Mouse (Mus musculus) right cerebral cortex, postnatal 14 days (tissue): ENCODE results near the gene Sfr1.
A peak's percentile ranks its signal among the peaks of the same experiment; 100 is the strongest.

ENCODE experiments used
- DNase-seq: peaks from one replicate; pipeline ENCODE4 v3.0.0; 2022

Gene Sfr1

GRCm38 (mm10) chr19:47731071-47731881 is at the start of gene Sfr1:
TSS of gene Sfr1 (plus strand) at chr19:47731682.
- DNase-seq: peak; percentile 100

- no peak for DNase-seq
Observed at GRCm38 (mm10) chr19:47689592-47689991, 41.9 kb upstream of the Sfr1 start.

GRCm38 (mm10) chr19:47691994-47692393 is 39.5 kb upstream of the Sfr1 start, which contains the start of gene Col17a1:
TSS of gene Col17a1 (minus strand) at chr19:47692094.
- no peak for DNase-seq

GRCm38 (mm10) chr19:47695725-47696124 is 35.8 kb upstream of the Sfr1 start:
- no peak for DNase-seq

- no peak for DNase-seq
Observed at GRCm38 (mm10) chr19:47696411-47696810, 35.1 kb upstream of the Sfr1 start.

- no peak for DNase-seq
Observed at GRCm38 (mm10) chr19:47697067-47697466, 34.4 kb upstream of the Sfr1 start.

- no peak for DNase-seq
Observed at GRCm38 (mm10) chr19:47698266-47698665, 33.2 kb upstream of the Sfr1 start.

GRCm38 (mm10) chr19:47699743-47700142 is 31.7 kb upstream of the Sfr1 start:
- no peak for DNase-seq

DNA sequence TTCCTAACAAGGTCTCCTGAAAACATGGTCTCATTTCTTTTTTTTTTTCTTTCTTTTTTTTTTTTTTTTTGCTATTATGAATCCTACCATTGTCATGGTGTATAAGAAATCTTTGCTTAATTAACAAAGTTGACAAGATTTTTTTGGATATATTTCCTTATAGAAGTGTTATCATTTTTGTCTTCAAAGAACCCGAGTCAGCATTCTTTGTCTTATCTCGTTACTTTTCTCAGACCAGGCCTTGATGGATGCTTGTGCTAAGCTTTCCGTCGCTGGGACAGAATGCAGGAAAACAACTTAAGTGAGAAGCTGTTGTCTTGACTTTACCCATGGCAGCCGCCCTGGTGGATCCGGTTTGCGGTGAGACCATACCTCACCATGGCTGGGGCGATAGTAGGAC is 31.0 kb upstream of the Sfr1 start:
- no peak for DNase-seq

DNA sequence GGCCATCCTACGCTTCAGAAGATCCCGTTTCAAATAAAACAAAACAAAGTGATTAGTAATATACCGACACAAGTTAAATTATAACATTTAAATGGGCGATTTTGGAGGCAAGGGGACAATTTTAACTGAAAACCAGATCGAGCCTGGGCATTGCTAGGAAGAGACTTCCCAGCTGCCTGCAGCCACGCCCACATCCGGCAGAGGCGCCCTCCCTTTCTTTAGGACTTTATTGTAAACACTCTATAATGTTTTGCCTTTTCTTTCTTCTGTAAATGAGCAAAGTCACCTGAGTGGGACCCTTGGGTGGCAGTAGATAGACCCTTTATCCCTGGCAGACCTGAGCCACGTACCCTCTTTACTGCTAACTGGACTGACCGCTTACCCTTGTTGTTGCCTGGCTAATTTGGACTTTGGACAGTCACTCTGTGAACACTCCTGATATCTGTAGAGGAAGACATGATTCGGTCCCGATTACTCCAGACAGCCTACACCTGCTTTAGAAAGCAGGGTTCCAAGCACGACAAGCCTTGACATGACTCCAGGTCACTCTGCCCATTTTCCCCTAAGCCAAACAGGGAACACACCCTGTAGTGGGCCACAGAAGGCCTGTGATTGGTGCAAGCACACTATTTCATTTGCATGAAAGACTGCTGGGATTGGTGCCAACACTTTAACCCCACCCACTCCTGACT is 26.3 kb upstream of the Sfr1 start:
- DNase-seq: no peak

- no peak for DNase-seq
Observed at GRCm38 (mm10) chr19:47705772-47706309, 25.6 kb upstream of the Sfr1 start.

DNA sequence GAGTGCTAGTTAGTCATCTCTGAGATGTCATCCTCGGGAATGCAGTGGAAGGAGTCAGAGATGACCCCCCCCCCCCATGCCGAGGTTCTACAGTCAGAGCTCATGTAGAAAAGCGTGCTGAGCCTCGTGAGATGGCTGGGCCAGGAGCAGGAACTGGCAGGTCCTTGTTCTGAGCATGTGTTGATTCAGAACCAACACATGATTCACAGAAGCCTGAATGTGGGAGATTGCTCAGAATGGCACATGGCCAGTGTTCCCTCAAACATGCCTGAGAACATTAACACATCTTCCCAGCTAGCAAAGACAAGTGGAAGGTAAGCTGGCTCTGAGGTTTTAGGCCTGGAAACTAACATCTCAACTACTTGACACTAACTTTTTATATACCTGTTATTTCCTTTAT is 21.1 kb upstream of the Sfr1 start:
- DNase-seq: peak; percentile 17

DNA sequence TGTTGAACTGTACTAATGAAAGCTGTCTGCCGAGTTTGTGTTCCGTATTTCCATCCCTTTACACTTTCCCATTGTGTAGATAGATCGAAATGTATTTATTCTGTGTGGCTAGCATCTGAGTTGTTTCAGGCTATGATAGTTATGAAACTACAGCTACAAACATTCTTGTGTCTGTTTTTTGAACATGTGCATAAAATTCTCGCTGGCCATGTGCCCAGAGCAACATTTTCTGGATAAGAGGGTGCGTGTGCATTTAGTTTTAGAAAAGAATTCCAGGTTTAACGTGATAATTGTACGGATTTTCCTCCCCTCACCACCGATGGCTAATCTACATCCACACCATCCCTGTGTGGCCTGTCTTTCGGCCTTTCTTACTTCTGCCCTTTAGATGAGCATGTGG is 18.0 kb upstream of the Sfr1 start:
- DNase-seq: peak; percentile 28

DNA sequence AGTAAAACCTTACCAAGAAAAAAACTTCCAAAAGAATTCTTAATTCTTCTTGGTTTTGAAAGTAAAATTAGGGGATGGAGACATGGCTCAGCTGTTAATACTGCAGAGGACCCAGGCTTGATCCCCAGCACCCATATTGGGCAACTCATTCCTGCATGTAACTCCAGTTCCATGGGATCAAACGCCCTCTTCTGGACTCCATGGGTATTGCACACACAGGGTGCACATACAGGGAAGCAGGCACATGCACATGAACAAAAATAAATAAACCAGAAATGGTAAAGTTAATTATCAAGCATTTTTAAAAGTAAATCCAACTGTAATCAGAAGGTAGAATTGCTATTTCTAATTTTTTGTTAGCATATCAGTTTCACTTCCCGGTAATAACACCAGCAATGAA is 15.3 kb upstream of the Sfr1 start:
- DNase-seq: no peak

- no peak for DNase-seq
Observed at GRCm38 (mm10) chr19:47719147-47719546, 12.3 kb upstream of the Sfr1 start.

DNA sequence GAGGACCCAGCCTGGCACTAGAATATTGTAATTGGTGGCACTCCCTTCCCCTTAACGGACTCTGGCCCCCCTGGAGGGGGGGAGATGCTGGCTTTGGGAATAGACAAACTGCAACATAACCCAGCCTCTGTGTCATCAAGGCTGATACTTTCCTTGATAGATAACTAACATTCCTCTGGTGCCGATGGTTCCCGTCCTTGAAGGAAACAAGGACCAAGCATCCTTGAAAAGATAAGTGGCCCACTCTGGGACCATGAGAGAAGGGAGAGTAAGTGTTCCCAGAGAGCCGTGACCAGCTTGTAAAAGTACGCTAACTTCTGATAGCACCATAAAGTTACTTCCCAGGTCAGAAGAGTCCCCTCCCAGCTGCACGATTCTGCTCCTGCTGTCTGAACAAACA is 9.0 kb upstream of the Sfr1 start:
- no peak for DNase-seq

DNA sequence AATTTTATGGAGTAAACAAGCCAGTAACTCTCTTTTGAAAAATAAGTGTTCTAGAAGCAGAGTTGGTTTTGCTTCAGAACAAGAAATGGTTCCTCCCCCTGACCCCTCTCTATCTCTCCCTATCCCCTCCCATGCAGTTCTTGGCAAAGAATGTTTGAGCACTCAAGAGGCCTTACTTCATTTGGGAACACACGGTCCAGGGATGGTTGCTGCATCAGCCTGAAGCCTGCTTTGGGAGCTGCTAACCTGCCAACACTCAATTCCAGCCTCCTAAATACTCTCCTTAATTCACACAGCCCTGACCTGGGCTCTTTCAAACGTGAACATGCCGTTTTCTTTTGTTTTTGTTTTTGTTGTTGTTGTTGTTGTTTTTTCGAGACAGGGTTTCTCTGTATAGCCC is 6.6 kb upstream of the Sfr1 start:
- DNase-seq: no peak

DNA sequence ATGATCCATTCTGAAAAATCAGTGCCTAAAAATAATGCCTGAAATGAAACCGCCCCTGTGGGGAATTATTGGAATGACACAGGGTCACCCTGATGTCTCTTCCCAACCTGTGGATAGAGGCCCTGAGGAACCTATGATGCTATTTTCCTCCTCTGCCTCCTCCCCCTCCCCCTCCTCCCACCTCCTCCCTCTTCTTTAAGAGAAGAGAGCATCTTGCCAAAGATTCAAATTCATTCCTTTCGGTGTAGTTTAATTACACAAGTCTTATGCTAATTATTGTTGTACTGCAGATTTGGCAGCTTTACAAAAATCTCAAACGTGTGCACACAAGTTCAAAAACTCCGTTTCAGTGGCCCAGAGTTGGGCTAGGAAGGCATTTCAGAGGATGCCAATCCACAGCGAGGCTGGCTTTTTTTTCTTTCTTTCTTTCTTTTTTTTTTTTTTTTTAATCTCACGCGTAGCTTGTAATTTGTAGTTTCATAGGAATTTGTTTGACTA is 5.8 kb upstream of the Sfr1 start:
- DNase-seq: no peak

DNA sequence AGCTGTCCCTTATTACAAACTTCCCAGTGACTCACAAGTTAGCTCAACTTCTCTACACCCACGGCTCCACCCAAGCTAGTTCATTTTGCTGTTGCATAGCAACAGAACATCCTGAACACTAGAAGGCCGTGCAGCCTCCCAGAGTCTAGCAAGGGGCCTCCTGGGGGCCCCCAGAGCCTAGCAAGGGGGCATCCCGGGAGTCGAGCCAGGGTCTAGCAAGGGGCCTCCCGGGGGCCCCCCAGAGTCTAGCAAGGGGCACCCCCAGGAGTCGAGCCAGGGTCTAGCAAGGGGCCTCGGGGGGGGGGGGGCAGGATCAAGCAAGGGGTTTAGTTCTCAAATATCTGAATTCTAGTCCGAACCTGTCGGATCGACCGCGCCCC is 801 bp upstream of the Sfr1 start:
- DNase-seq: peak; percentile 43

DNA sequence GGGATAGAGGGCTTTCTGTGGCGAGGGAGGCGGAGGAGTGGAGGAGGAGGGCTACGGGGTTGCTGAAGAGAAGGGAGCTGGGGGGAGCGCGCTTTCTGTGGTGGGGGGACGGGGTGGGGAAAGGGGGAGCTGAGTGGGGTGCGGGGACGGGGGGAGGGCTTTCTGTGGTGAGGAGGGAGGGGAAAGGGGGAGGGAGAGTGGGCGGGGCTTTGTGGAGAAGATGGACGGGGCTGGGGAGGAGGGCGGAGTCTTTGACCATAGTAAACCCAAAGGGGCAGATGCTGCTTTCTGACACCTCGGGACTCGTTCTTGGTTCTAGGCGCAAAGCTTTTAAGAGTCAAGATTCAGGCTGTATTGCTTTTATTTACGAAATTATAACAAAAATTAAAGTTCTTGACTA is 449 bp downstream of the Sfr1 start:
- DNase-seq: peak; percentile 70

GRCm38 (mm10) chr19:47747072-47747471 is 15.6 kb downstream of the Sfr1 start:
- DNase-seq: no peak

DNA sequence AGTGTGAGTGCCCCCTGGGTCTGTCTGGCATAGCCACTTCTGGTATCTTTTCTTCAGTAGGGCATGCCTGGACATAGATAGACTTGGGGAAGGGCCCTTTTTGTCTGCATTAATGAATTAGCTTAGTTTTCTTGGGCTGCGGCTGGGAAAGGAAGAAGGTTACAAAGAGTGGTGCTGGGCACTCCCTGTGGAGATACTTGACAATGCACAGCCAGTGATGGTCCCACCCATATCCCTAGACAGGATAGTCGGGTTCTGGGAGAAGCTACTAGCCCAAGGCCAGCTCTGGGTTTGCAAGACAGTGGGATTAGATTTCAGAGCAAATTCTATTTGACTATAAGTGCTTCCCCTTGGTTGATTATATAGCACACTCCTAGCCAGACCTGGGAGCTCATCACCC is 17.5 kb downstream of the Sfr1 start:
- DNase-seq: no peak

DNA sequence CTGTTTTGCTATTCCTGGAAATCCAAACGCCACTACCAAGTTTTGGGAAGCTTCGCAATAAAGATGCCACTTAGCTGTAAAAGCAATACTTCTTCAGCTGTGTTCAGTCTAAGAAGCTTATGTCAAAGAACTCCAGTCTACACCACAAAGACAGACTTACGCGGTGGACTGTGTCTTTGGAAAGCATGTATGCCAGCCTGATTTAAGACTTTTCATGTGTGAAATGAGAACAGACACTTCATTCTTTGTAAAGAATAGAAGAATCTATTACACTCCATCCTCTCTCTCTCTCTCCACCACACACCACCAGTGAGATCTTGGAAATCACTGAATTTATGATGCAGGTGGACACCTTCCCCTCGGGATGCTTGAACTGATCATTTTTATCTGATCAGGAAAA is 18.9 kb downstream of the Sfr1 start:
- no peak for DNase-seq

GRCm38 (mm10) chr19:47752456-47752855 is 21.0 kb downstream of the Sfr1 start:
- DNase-seq: no peak
